Mouse (Mus musculus) embryonic facial prominence, embryonic 10.5 days (tissue): ENCODE results near the gene Gpr161. TPM values are rescaled to one million over a fixed set of nuclear protein-coding genes. Genes with fewer than 3 reads are reported as not detected.
A peak's percentile ranks its signal among the peaks of the same experiment; 100 is the strongest.
"Not testable (repeated sequence)": the region's sequence is repeated elsewhere in the genome, so short reads cannot be mapped to it uniquely, and the experiment has no call there.

Source experiments
- DNase-seq: peaks from one replicate; pipeline ENCODE4 v3.0.0-alpha.2; 2017; ENCODE audit warnings: low spot score
- H3K27ac ChIP-seq: fragments of 300-500 bp; sonication (generic); replicated peaks from 2 replicates; pipeline ENCODE4 v1.5.1; 2016; ENCODE audit warnings: mild to moderate bottlenecking
- H3K27me3 ChIP-seq: fragments of 300-500 bp; sonication (generic); replicated peaks from 2 replicates; pipeline ENCODE4 v1.6.1; 2016; ENCODE audit warnings: low read depth, mild to moderate bottlenecking; ENCODE audit not compliant: poor library complexity, severe bottlenecking
- H3K36me3 ChIP-seq: fragments of 300-500 bp; sonication (generic); replicated peaks from 2 replicates; pipeline ENCODE4 v1.6.1; 2016; ENCODE audit warnings: mild to moderate bottlenecking, moderate library complexity
- H3K4me1 ChIP-seq: fragments of 300-500 bp; sonication (generic); 2 replicates; pipeline ENCODE4 v1.6.1; 2016
- H3K4me3 ChIP-seq: fragments of 300-500 bp; sonication (generic); 2 replicates; pipeline ENCODE4 v1.5.1; 2016; ENCODE audit warnings: mild to moderate bottlenecking, moderate library complexity
- H3K9me3 ChIP-seq: fragments of 300-500 bp; sonication (generic); 2 replicates; pipeline ENCODE4 v1.6.1; 2016; ENCODE audit warnings: mild to moderate bottlenecking
- WGBS: fragments of 180-500 bp; shearing (Covaris S2); methylation state at CpG from one replicate; pipeline ENCODE4 v1.1.7; 2016; 5-methylcytosine and 5-hydroxymethylcytosine counted together
- polyA plus RNA-seq: library from polyadenylated mRNA; unstranded; fragments of >200 nt; fragmentation: Nextera tagmentation; extraction: Ambion mirVana; gene quantifications from 2 replicates; pipeline ENCODE4 v1.2.1, GENCODE M21; 2016

Gpr161 gene
- polyA plus RNA-seq, 1 experiment from 2014 or later: 1.7 TPM

- Histone ChIP-seq H3K27me3 (no peaks in the 10 kb centered on the region), H3K36me3 (peaks cover 83% of the 10 kb centered on the region), H3K9me3 (no peaks in the 10 kb centered on the region), H3K27ac (no peak overlapping the region), H3K4me1 (peaks cover under 1% of the 10 kb centered on the region; the same call in 1 of the 2 replicates), H3K4me3 (no peak overlapping the region)
- no peak for DNase-seq
- 91% methylated on average over 13 of the region's 13 CpGs for WGBS
Measured at GRCm38 (mm10) chr1:165321393-165321861, 25.8 kb downstream of the Gpr161 start.

- Histone ChIP-seq H3K4me3 (no peak overlapping the region), H3K9me3 (no peaks in the 10 kb centered on the region), H3K36me3 (peaks cover 79% of the 10 kb centered on the region), H3K27ac (no peak overlapping the region), H3K27me3 (no peaks in the 10 kb centered on the region), H3K4me1 (no peaks in the 10 kb centered on the region)
- no peak for DNase-seq
- 93% methylated on average over 7 of the region's 7 CpGs for WGBS
Measured at GRCm38 (mm10) chr1:165321891-165322290, 26.3 kb downstream of the Gpr161 start.

- Histone ChIP-seq H3K27me3 (no peaks in the 10 kb centered on the region), H3K9me3 (no peaks in the 10 kb centered on the region), H3K27ac (no peak overlapping the region), H3K4me1 (peaks cover 9% of the 10 kb centered on the region), H3K36me3 (peaks cover 69% of the 10 kb centered on the region), H3K4me3 (no peak overlapping the region)
- WGBS: 82% methylated on average over 7 of the region's 7 CpGs
- no peak for DNase-seq
Measured at GRCm38 (mm10) chr1:165322934-165323333, 27.3 kb downstream of the Gpr161 start.

GRCm38 (mm10) chr1:165327370-165327769 lies 31.8 kb downstream of the Gpr161 start:
- Histone ChIP-seq H3K36me3 (peaks cover 32% of the 10 kb centered on the region), H3K9me3 (no peaks in the 10 kb centered on the region), H3K4me3 (no peak overlapping the region), H3K27me3 (no peaks in the 10 kb centered on the region), H3K27ac (no peak overlapping the region), H3K4me1 (peaks cover 16% of the 10 kb centered on the region)
- DNase-seq: no peak
- 49% methylated on average over 2 of the region's 2 CpGs for WGBS

- DNase-seq: peak; percentile 33
- 75% methylated on average over 5 of the region's 5 CpGs for WGBS
- no peak overlapping the region for H3K27ac ChIP-seq
Measured at GRCm38 (mm10) chr1:165327831-165328230, 32.2 kb downstream of the Gpr161 start.

GRCm38 (mm10) chr1:165328384-165329289 lies 33.0 kb downstream of the Gpr161 start:
- not testable (repeated sequence) for DNase-seq, H3K9me3 ChIP-seq, H3K4me3 ChIP-seq, H3K27me3 ChIP-seq, H3K27ac ChIP-seq
- 93% methylated on average over 17 of the region's 17 CpGs for WGBS
- Histone ChIP-seq H3K36me3 (peaks cover 19% of the 10 kb centered on the region), H3K4me1 (peaks cover 16% of the 10 kb centered on the region)

More at GRCm38 (mm10) chr1:165327831-165328230, 32.2 kb downstream of the Gpr161 start:
- Histone ChIP-seq H3K4me3 (no peak overlapping the region), H3K36me3 (peaks cover 27% of the 10 kb centered on the region), H3K4me1 (peaks cover 16% of the 10 kb centered on the region), H3K27me3 (no peaks in the 10 kb centered on the region), H3K9me3 (no peaks in the 10 kb centered on the region)

GRCm38 (mm10) chr1:165330859-165331258 lies 35.3 kb downstream of the Gpr161 start:
- Histone ChIP-seq H3K4me3 (no peak overlapping the region), H3K36me3 (no peaks in the 10 kb centered on the region; the same call in 1 of the 2 replicates), H3K27me3 (no peaks in the 10 kb centered on the region), H3K27ac (no peak overlapping the region), H3K4me1 (peaks cover 16% of the 10 kb centered on the region), H3K9me3 (no peaks in the 10 kb centered on the region)
- DNase-seq: no peak

- Histone ChIP-seq H3K27me3 (no peaks in the 10 kb centered on the region), H3K9me3 (no peaks in the 10 kb centered on the region), H3K4me3 (no peak overlapping the region), H3K36me3 (no peaks in the 10 kb centered on the region; the same call in 1 of the 2 replicates), H3K27ac (no peak overlapping the region), H3K4me1 (peaks cover 8% of the 10 kb centered on the region)
- WGBS: 88% methylated on average over 3 of the region's 3 CpGs
- no peak for DNase-seq
Measured at GRCm38 (mm10) chr1:165332797-165333196, 37.2 kb downstream of the Gpr161 start.

GRCm38 (mm10) chr1:165342126-165342525 lies 46.5 kb downstream of the Gpr161 start:
- Histone ChIP-seq H3K27me3 (no peaks in the 10 kb centered on the region), H3K9me3 (no peaks in the 10 kb centered on the region), H3K27ac (no peak overlapping the region), H3K4me1 (no peaks in the 10 kb centered on the region), H3K36me3 (no peaks in the 10 kb centered on the region), H3K4me3 (no peak overlapping the region)
- no peak for DNase-seq
- 74% methylated on average over 7 of the region's 7 CpGs for WGBS

GRCm38 (mm10) chr1:165344453-165344852 lies 48.9 kb downstream of the Gpr161 start:
- Histone ChIP-seq H3K4me3 (no peak overlapping the region), H3K27me3 (no peaks in the 10 kb centered on the region), H3K9me3 (no peaks in the 10 kb centered on the region), H3K36me3 (no peaks in the 10 kb centered on the region), H3K27ac (no peak overlapping the region), H3K4me1 (no peaks in the 10 kb centered on the region)
- no peak for DNase-seq
- WGBS: 41% methylated on average over 4 of the region's 4 CpGs

GRCm38 (mm10) chr1:165348627-165349026 lies 53.0 kb downstream of the Gpr161 start:
- Histone ChIP-seq H3K36me3 (peaks cover 9% of the 10 kb centered on the region), H3K27me3 (no peaks in the 10 kb centered on the region), H3K27ac (no peak overlapping the region), H3K9me3 (no peaks in the 10 kb centered on the region), H3K4me3 (no peak overlapping the region), H3K4me1 (no peaks in the 10 kb centered on the region)
- no peak for DNase-seq

- Histone ChIP-seq H3K4me3 (no peak overlapping the region), H3K27me3 (no peaks in the 10 kb centered on the region), H3K27ac (no peak overlapping the region), H3K36me3 (no peaks in the 10 kb centered on the region), H3K9me3 (no peaks in the 10 kb centered on the region), H3K4me1 (no peaks in the 10 kb centered on the region)
- no peak for DNase-seq
- WGBS: 54% methylated on average over 2 of the region's 2 CpGs
Measured at GRCm38 (mm10) chr1:165356347-165356746, 60.8 kb downstream of the Gpr161 start.

- Histone ChIP-seq H3K27ac (no peak overlapping the region), H3K27me3 (no peaks in the 10 kb centered on the region), H3K36me3 (no peaks in the 10 kb centered on the region), H3K4me1 (no peaks in the 10 kb centered on the region), H3K9me3 (no peaks in the 10 kb centered on the region), H3K4me3 (no peak overlapping the region)
- DNase-seq: no peak
- 86% methylated on average over 2 of the region's 2 CpGs for WGBS
Measured at GRCm38 (mm10) chr1:165363271-165363670, 67.7 kb downstream of the Gpr161 start.
